Mouse (Mus musculus): ENCODE measurements around the gene Lcn2. TPM values are rescaled to one million over a fixed set of nuclear protein-coding genes. Genes with fewer than 3 reads are reported as not detected.

The Lcn2 gene
- polyA plus RNA-seq, 1 experiment: 9.4 TPM

- DNase-seq: no peak
- no peaks in the 10 kb centered on the region for H3K27me3 ChIP-seq (replicated peaks; ENCODE audit: control insufficient read depth, insufficient read depth, low read length)
- peak overlapping the region; percentile 97 for H3K27ac ChIP-seq (ENCODE audit: insufficient read depth, low read depth, low read length)
- H3K36me3 ChIP-seq (ENCODE audit: control insufficient read depth, insufficient read depth, low read length): peaks cover 10% of the 10 kb centered on the region
- WGBS: 53% methylated on average over 12 of the region's 12 CpGs
- H3K4me3 ChIP-seq (ENCODE audit: insufficient read depth, low read depth, low read length): no peak overlapping the region
- TF ChIP-seq CTCF (conservative IDR thresholded peaks at IDR 0.05; ENCODE audit: insufficient read depth, insufficient read length, low read depth, low read length) (no peak), POLR2A (IDR thresholded peaks at IDR 0.05; ENCODE audit: low read depth, low read length) (no peak)
- H3K4me1 ChIP-seq (ENCODE audit: control insufficient read depth, insufficient read depth, low read length): peaks cover 46% of the 10 kb centered on the region
These were observed 32.1 kb upstream of the Lcn2 start for GRCm38 (mm10) chr2:32420066-32420608.

GRCm38 (mm10) chr2:32419359-32419758 is 31.3 kb upstream of the Lcn2 start:
- Histone ChIP-seq H3K4me1 (ENCODE audit: control insufficient read depth, insufficient read depth, low read length) (peaks cover 39% of the 10 kb centered on the region), H3K27me3 (replicated peaks; ENCODE audit: control insufficient read depth, insufficient read depth, low read length) (no peaks in the 10 kb centered on the region), H3K36me3 (ENCODE audit: control insufficient read depth, insufficient read depth, low read length) (peaks cover 10% of the 10 kb centered on the region), H3K4me3 (ENCODE audit: insufficient read depth, low read depth, low read length) (no peak overlapping the region), H3K27ac (ENCODE audit: insufficient read depth, low read depth, low read length) (peak overlapping the region; percentile 97)
- WGBS: 40% methylated on average over 3 of the region's 3 CpGs
- peak; percentile 97 for DNase-seq
- TF ChIP-seq POLR2A (IDR thresholded peaks at IDR 0.05; ENCODE audit: low read depth, low read length) (no peak), CTCF (conservative IDR thresholded peaks at IDR 0.05; ENCODE audit: insufficient read depth, insufficient read length, low read depth, low read length) (no peak)

GRCm38 (mm10) chr2:32418430-32419151 is 30.5 kb upstream of the Lcn2 start:
- H3K4me1 ChIP-seq (ENCODE audit: control insufficient read depth, insufficient read depth, low read length): peaks cover 36% of the 10 kb centered on the region
- H3K27me3 ChIP-seq (replicated peaks; ENCODE audit: control insufficient read depth, insufficient read depth, low read length): no peaks in the 10 kb centered on the region
- H3K4me3 ChIP-seq (ENCODE audit: insufficient read depth, low read depth, low read length): no peak overlapping the region
- WGBS: 42% methylated on average over 12 of the region's 12 CpGs
- H3K27ac ChIP-seq (ENCODE audit: insufficient read depth, low read depth, low read length): peak overlapping the region; percentile 97
- H3K36me3 ChIP-seq (ENCODE audit: control insufficient read depth, insufficient read depth, low read length): peaks cover 10% of the 10 kb centered on the region
- peak; percentile 84 for DNase-seq
- no peak for TF ChIP-seq POLR2A (IDR thresholded peaks at IDR 0.05; ENCODE audit: low read depth, low read length)
- TF ChIP-seq CTCF (conservative IDR thresholded peaks at IDR 0.05; ENCODE audit: insufficient read depth, insufficient read length, low read depth, low read length): no peak

- no peak for TF ChIP-seq CTCF (conservative IDR thresholded peaks at IDR 0.05; ENCODE audit: insufficient read depth, insufficient read length, low read depth, low read length)
- TF ChIP-seq POLR2A (IDR thresholded peaks at IDR 0.05; ENCODE audit: low read depth, low read length): no peak
- Histone ChIP-seq H3K36me3 (ENCODE audit: control insufficient read depth, insufficient read depth, low read length) (peaks cover 10% of the 10 kb centered on the region), H3K27me3 (replicated peaks; ENCODE audit: control insufficient read depth, insufficient read depth, low read length) (no peaks in the 10 kb centered on the region), H3K4me1 (ENCODE audit: control insufficient read depth, insufficient read depth, low read length) (peaks cover 30% of the 10 kb centered on the region), H3K27ac (ENCODE audit: insufficient read depth, low read depth, low read length) (0 out of 2 replicates have a peak overlapping the region, but pooled peaks have one; percentile 97), H3K4me3 (ENCODE audit: insufficient read depth, low read depth, low read length) (no peak overlapping the region)
- DNase-seq: no peak
- 73% methylated on average over 8 of the region's 8 CpGs for WGBS
These were observed 29.4 kb upstream of the Lcn2 start for GRCm38 (mm10) chr2:32417486-32417885.

DNA sequence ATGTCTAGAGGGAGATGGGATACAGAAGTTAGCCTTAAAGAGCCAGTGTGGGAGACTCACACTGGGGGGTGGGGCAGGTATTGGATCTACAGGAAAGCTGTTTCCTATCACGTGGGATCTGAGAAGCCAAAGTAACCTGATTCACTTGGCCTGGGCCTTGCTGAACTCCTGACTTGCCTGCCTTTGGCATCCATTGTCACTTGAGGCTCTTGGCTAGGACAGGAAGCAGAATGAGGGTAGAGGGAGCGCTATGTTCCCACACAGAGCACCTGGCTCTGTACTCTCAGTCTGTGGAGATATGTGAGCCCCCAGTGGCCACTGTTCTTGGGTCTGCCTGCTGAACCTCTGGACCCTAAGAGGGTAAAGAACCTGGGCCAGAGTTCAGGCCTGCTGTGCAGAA is 28.5 kb upstream of the Lcn2 start:
- Histone ChIP-seq H3K4me3 (ENCODE audit: insufficient read depth, low read depth, low read length) (no peak overlapping the region), H3K36me3 (ENCODE audit: control insufficient read depth, insufficient read depth, low read length) (peaks cover 10% of the 10 kb centered on the region), H3K4me1 (ENCODE audit: control insufficient read depth, insufficient read depth, low read length) (peaks cover 30% of the 10 kb centered on the region), H3K27ac (ENCODE audit: insufficient read depth, low read depth, low read length) (no peak overlapping the region), H3K27me3 (replicated peaks; ENCODE audit: control insufficient read depth, insufficient read depth, low read length) (no peaks in the 10 kb centered on the region)
- no peak for DNase-seq
- TF ChIP-seq CTCF (conservative IDR thresholded peaks at IDR 0.05; ENCODE audit: insufficient read depth, insufficient read length, low read depth, low read length) (no peak), POLR2A (IDR thresholded peaks at IDR 0.05; ENCODE audit: low read depth, low read length) (no peak)
- 54% methylated on average over 2 of the region's 2 CpGs for WGBS

GRCm38 (mm10) chr2:32415801-32416200 is 27.7 kb upstream of the Lcn2 start:
- no peak for TF ChIP-seq CTCF (conservative IDR thresholded peaks at IDR 0.05; ENCODE audit: insufficient read depth, insufficient read length, low read depth, low read length)
- TF ChIP-seq POLR2A (IDR thresholded peaks at IDR 0.05; ENCODE audit: low read depth, low read length): no peak
- peaks cover 30% of the 10 kb centered on the region for H3K4me1 ChIP-seq (ENCODE audit: control insufficient read depth, insufficient read depth, low read length)
- WGBS: 66% methylated on average over 12 of the region's 12 CpGs
- H3K27me3 ChIP-seq (replicated peaks; ENCODE audit: control insufficient read depth, insufficient read depth, low read length): no peaks in the 10 kb centered on the region
- peaks cover 10% of the 10 kb centered on the region for H3K36me3 ChIP-seq (ENCODE audit: control insufficient read depth, insufficient read depth, low read length)
- no peak overlapping the region for H3K27ac ChIP-seq (ENCODE audit: insufficient read depth, low read depth, low read length)
- H3K4me3 ChIP-seq (ENCODE audit: insufficient read depth, low read depth, low read length): no peak overlapping the region
- peak; percentile 73 for DNase-seq

GRCm38 (mm10) chr2:32413936-32414335 is 25.9 kb upstream of the Lcn2 start:
- no peak overlapping the region for H3K4me3 ChIP-seq (ENCODE audit: insufficient read depth, low read depth, low read length)
- TF ChIP-seq CTCF (conservative IDR thresholded peaks at IDR 0.05; ENCODE audit: insufficient read depth, insufficient read length, low read depth, low read length) (no peak), POLR2A (IDR thresholded peaks at IDR 0.05; ENCODE audit: low read depth, low read length) (peak; percentile 22)
- no peak overlapping the region for H3K27ac ChIP-seq (ENCODE audit: insufficient read depth, low read depth, low read length)
- H3K36me3 ChIP-seq (ENCODE audit: control insufficient read depth, insufficient read depth, low read length): peaks cover 10% of the 10 kb centered on the region
- no peaks in the 10 kb centered on the region for H3K27me3 ChIP-seq (replicated peaks; ENCODE audit: control insufficient read depth, insufficient read depth, low read length)
- 54% methylated on average over 5 of the region's 5 CpGs for WGBS
- DNase-seq: no peak
- peaks cover 23% of the 10 kb centered on the region for H3K4me1 ChIP-seq (ENCODE audit: control insufficient read depth, insufficient read depth, low read length)
